Mouse (Mus musculus) limb, embryonic 15.5 days (tissue): ENCODE data around the gene Foxp2. TPM values are rescaled to one million over a fixed set of nuclear protein-coding genes. Genes with fewer than 3 reads are reported as not detected.

Experiments used
- ATAC-seq: fragments of 200-750 bp; cut with Nextera tagmentation; 2 replicates; pipeline ENCODE4 v1.8.0; 2017; ENCODE audit warnings: low read depth, moderate TSS enrichment; ENCODE audit not compliant: insufficient number of reproducible peaks, low FRiP score, low TSS enrichment
- H3K27ac ChIP-seq: fragments of 300-500 bp; sonication (generic); 2 replicates; pipeline ENCODE4 v1.5.1; 2015; ENCODE audit warnings: moderate library complexity, mild to moderate bottlenecking, inconsistent platforms
- H3K27me3 ChIP-seq: fragments of 300-500 bp; sonication (generic); 2 replicates; pipeline ENCODE4 v1.6.1; 2015; ENCODE audit warnings: inconsistent platforms
- H3K36me3 ChIP-seq: fragments of 300-500 bp; sonication (generic); 2 replicates; pipeline ENCODE4 v1.6.1; 2015; ENCODE audit warnings: inconsistent platforms
- H3K4me1 ChIP-seq: fragments of 300-500 bp; sonication (generic); 2 replicates; pipeline ENCODE4 v1.6.1; 2015; ENCODE audit warnings: inconsistent platforms
- H3K4me2 ChIP-seq: fragments of 300-500 bp; sonication (generic); 2 replicates; pipeline ENCODE4 v1.6.1; 2015; ENCODE audit warnings: mild to moderate bottlenecking, inconsistent platforms
- H3K4me3 ChIP-seq: fragments of 300-500 bp; sonication (generic); 2 replicates; pipeline ENCODE4 v1.5.1; 2015; ENCODE audit warnings: mild to moderate bottlenecking, inconsistent platforms
- H3K9ac ChIP-seq: fragments of 300-500 bp; sonication (generic); 2 replicates; pipeline ENCODE4 v1.6.1; 2015; ENCODE audit warnings: inconsistent platforms
- H3K9me3 ChIP-seq: fragments of 300-500 bp; sonication (generic); 2 replicates; pipeline ENCODE4 v1.6.1; 2016; ENCODE audit warnings: inconsistent platforms
- WGBS: fragments of 180-500 bp; shearing (Covaris S2); methylation state at CpG from one replicate; pipeline ENCODE4 v1.1.7; 2015; 5-methylcytosine and 5-hydroxymethylcytosine counted together
- polyA plus RNA-seq: library from polyadenylated mRNA; unstranded; fragments of >200 nt; fragmentation: Nextera tagmentation; extraction: Ambion mirVana; gene quantifications from 2 replicates; pipeline ENCODE4 v1.2.1, GENCODE M21; 2015

The Foxp2 gene
- polyA plus RNA-seq, result 20.6 and 25.8 TPM in 2 replicates

DNA sequence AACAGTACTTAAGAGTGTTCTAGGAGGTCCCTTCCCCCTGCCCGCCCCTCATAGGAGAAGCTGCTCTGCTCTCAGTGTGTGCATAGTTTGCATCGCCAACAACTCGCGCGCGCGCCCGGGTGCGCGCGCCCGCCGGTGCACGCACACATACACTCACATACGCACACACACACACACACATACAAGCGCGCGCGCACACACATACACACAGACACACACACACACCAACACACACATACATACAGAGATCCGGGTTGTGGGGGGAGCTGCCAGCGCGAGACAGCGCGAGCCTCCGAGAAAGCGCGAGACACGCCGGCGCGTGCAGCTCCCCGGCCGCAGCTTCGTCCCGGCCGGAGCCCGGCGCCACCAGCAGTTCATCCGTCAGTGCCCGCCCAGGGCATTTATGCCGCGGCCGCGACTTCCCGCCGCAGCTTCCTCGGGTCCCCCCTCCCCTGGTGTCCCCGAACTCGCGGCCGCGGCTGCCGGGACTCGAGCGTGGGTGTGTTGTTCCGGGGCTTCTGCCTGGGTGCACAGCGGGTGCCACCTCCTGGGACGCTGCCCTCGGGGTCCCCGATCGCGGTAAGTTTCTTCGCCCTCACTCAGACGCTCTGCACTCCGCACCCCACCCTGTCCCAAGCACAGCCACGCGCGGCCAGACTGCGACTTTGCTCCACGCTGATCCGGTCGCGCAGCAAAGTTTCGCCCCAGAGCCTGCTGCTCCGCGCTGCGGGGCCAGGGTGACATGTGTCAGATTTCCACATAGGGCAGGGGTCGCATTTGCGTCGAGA is at the start of gene Foxp2:
Foxp2 (plus strand) TSS at position 167 of the 788 bp plus-strand sequence.
- H3K4me2 ChIP-seq, result peak within 1 kb of the TSS; percentile 75

DNA sequence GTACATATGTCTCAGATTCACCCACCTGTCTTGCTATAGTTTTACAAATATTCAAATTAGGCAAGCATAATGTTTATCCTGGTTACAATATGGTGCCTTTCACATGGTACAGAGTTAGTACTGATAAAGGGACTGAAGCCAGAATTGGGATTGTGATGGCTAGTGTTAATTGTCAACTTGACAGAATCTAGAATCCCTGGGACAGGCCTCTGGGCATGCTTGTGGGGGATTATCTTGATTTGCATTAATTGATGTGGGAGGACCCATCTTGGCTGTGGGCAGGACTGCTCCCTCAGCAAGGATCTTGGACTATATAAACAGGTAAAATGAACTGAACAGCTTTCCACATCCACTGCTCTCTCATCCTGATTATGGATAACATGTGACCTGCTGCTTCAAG is 15.9 kb upstream of the Foxp2 start:
- no peaks in the 10 kb centered on the region for H3K9me3 ChIP-seq
- no peak overlapping the region for H3K27ac ChIP-seq
- no peak overlapping the region for H3K9ac ChIP-seq
- no peaks in the 10 kb centered on the region for H3K27me3 ChIP-seq
- no peak overlapping the region for H3K4me3 ChIP-seq
- ATAC-seq, result no peak
- no peaks in the 10 kb centered on the region for H3K36me3 ChIP-seq
- no peaks in the 10 kb centered on the region for H3K4me1 ChIP-seq
- no peak overlapping the region for H3K4me2 ChIP-seq

More for the DNA sequence above, at the start of gene Foxp2:
- no peaks in the 10 kb centered on the region for H3K9me3 ChIP-seq
- H3K4me3 ChIP-seq, result peak within 1 kb of the TSS; percentile 74
- peak; percentile 76 for ATAC-seq
- H3K9ac ChIP-seq, result peak within 1 kb of the TSS; percentile 76
- H3K4me1 ChIP-seq, result peaks cover 44% of the 10 kb centered on the region
- H3K27ac ChIP-seq, result peak within 1 kb of the TSS; percentile 93
- no peaks in the 10 kb centered on the region for H3K36me3 ChIP-seq
- H3K27me3 ChIP-seq, result 0 out of 2 replicates have a peak, but pooled peaks cover 6% of the 10 kb centered on the region
- under 1% methylated on average over 80 of the region's 80 CpGs for WGBS

DNA sequence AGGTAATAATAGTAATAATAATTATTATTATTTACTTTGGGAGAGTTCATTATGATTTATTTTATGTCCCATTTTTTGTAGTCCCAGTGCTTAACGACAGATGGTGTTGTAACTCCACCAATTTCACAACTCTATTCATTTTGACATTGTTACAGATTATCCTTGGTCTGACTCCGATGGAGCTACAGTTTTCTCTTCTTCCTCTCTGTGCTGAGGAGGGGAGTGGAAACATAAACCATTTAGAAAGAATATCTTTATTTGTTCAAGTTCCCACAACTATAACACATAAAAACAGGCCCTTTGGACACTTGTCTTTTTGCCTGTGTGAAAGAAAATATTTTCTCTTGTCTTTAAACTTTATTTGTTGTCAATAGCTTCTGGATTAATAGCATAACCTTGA is 4.1 kb upstream of the Foxp2 start:
- Histone ChIP-seq H3K27ac (no peak overlapping the region), H3K36me3 (no peaks in the 10 kb centered on the region), H3K4me1 (peaks cover 31% of the 10 kb centered on the region), H3K9me3 (no peaks in the 10 kb centered on the region), H3K9ac (no peak overlapping the region), H3K27me3 (0 out of 2 replicates have a peak, but pooled peaks cover 6% of the 10 kb centered on the region), H3K4me3 (no peak overlapping the region), H3K4me2 (no peak overlapping the region)
- ATAC-seq, result no peak
- WGBS, result 1% methylated on average over 2 of the region's 2 CpGs

DNA sequence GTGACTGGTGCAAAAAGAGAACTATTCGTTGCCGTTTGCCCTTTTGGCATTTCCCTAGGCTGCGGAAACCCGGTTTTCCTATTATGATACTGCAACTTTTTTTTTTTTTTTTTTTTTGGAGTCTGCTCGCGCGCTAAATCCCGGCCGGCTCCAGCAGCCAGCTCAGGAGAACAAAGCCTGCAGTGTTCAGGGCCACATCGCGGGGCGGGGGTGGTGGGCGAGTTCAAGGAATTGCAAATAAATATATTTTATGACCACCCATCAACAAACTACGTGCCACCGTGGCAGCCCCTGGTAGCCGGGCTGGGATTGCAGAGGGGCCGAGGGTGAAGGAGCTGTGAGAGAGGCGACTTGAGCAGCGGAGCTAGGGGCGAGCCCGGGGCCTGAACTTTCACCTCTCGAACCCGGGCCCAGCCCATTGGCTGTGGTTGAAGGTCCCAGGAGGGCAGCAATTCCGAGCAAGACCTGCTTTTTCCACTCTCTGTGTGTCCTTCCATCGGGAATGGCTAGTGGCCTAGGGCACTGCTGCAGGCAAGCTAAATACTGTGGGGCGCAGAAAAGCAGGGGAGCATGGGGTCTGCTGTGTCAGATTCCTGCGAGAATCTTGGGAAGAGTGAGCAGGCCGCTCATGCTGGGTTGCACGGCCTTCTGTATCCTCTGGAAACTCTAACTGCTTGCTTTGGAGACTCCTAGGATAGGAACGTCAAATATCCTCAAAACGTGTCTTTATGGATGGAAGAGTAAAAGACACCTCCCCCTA is 2.9 kb upstream of the Foxp2 start:
- WGBS, result 7% methylated on average over 31 of the region's 31 CpGs
- Histone ChIP-seq H3K4me2 (peak overlapping the region; percentile 55), H3K4me3 (peak overlapping the region; percentile 30), H3K4me1 (peaks cover 40% of the 10 kb centered on the region), H3K27me3 (0 out of 2 replicates have a peak, but pooled peaks cover 6% of the 10 kb centered on the region), H3K9ac (peak overlapping the region; percentile 26; the same call in 1 of the 2 replicates), H3K9me3 (no peaks in the 10 kb centered on the region), H3K36me3 (no peaks in the 10 kb centered on the region), H3K27ac (peak overlapping the region; percentile 93)
- no peak for ATAC-seq

GRCm38 (mm10) chr6:14899021-14899610 is 2.0 kb upstream of the Foxp2 start:
- ATAC-seq, result no peak
- Histone ChIP-seq H3K27ac (peak overlapping the region; percentile 93), H3K36me3 (no peaks in the 10 kb centered on the region), H3K9me3 (no peaks in the 10 kb centered on the region), H3K4me2 (peak overlapping the region; percentile 75), H3K4me1 (peaks cover 44% of the 10 kb centered on the region), H3K9ac (no peak overlapping the region), H3K4me3 (peak overlapping the region; percentile 74), H3K27me3 (0 out of 2 replicates have a peak, but pooled peaks cover 6% of the 10 kb centered on the region)
- WGBS, result 15% methylated on average over 19 of the region's 19 CpGs

GRCm38 (mm10) chr6:14899936-14900578 is 1.1 kb upstream of the Foxp2 start:
- ATAC-seq, result peak; percentile 50; the same call in 1 of the 2 replicates
- Histone ChIP-seq H3K27ac (peak overlapping the region; percentile 93), H3K4me3 (peak overlapping the region; percentile 74), H3K27me3 (0 out of 2 replicates have a peak, but pooled peaks cover 6% of the 10 kb centered on the region), H3K4me2 (peak overlapping the region; percentile 75), H3K9me3 (no peaks in the 10 kb centered on the region), H3K9ac (peak overlapping the region; percentile 35; the same call in 1 of the 2 replicates), H3K4me1 (peaks cover 44% of the 10 kb centered on the region), H3K36me3 (no peaks in the 10 kb centered on the region)
- WGBS, result 2% methylated on average over 29 of the region's 29 CpGs

DNA sequence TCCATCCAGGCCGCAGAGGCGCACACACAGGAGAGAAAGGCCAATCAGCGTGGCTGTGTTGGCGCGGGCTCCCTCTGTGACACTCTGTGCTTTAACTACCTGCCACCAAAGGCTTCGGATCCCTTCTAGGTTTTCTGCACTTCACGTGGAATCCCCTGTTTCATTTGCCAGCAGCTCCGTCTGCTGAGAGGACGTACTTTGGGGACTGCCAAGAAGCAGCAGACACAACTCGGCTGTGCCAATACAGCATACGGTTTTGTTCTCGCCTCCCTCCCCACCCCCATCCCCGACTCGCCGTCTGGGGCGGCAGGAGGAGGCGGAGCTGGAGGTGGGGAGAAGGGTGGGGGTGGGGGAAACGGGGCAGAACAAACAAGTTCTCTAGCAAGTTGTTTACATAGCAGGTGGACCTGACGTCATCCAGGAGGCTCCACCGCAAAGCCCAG is 549 bp upstream of the Foxp2 start:
- 0% methylated on average over 20 of the region's 20 CpGs for WGBS
- peak overlapping the region; percentile 93 for H3K27ac ChIP-seq
- peak overlapping the region; percentile 75 for H3K4me2 ChIP-seq
- no peaks in the 10 kb centered on the region for H3K9me3 ChIP-seq
- H3K4me3 ChIP-seq, result peak overlapping the region; percentile 74
- H3K4me1 ChIP-seq, result peaks cover 44% of the 10 kb centered on the region
- peak; percentile 85 for ATAC-seq
- H3K27me3 ChIP-seq, result 0 out of 2 replicates have a peak, but pooled peaks cover 6% of the 10 kb centered on the region
- peak overlapping the region; percentile 28; the same call in 1 of the 2 replicates for H3K9ac ChIP-seq
- no peaks in the 10 kb centered on the region for H3K36me3 ChIP-seq

GRCm38 (mm10) chr6:14901971-14902670 is 972 bp downstream of the Foxp2 start:
- Histone ChIP-seq H3K4me3 (peak overlapping the region; percentile 74), H3K27ac (peak overlapping the region; percentile 93)
- 6% methylated on average over 13 of the region's 13 CpGs for WGBS

GRCm38 (mm10) chr6:14903271-14903965 is 2.3 kb downstream of the Foxp2 start:
- Histone ChIP-seq H3K36me3 (no peaks in the 10 kb centered on the region), H3K27ac (peak overlapping the region; percentile 30; the same call in 1 of the 2 replicates), H3K4me1 (peaks cover 37% of the 10 kb centered on the region), H3K27me3 (0 out of 2 replicates have a peak, but pooled peaks cover 4% of the 10 kb centered on the region), H3K4me3 (peak overlapping the region; percentile 74), H3K9ac (no peak overlapping the region), H3K9me3 (no peaks in the 10 kb centered on the region), H3K4me2 (peak overlapping the region; percentile 75)
- WGBS, result 23% methylated on average over 5 of the region's 5 CpGs
- no peak for ATAC-seq

More at GRCm38 (mm10) chr6:14901971-14902670, 972 bp downstream of the Foxp2 start:
- H3K9ac ChIP-seq, result peak overlapping the region; percentile 76
- no peak for ATAC-seq
- 0 out of 2 replicates have a peak, but pooled peaks cover 6% of the 10 kb centered on the region for H3K27me3 ChIP-seq
- no peaks in the 10 kb centered on the region for H3K36me3 ChIP-seq
- H3K4me1 ChIP-seq, result peaks cover 44% of the 10 kb centered on the region
- no peaks in the 10 kb centered on the region for H3K9me3 ChIP-seq
- H3K4me2 ChIP-seq, result peak overlapping the region; percentile 75

- Histone ChIP-seq H3K4me1 (no peaks in the 10 kb centered on the region), H3K36me3 (no peaks in the 10 kb centered on the region), H3K4me3 (no peak overlapping the region), H3K27ac (no peak overlapping the region), H3K27me3 (no peaks in the 10 kb centered on the region), H3K9me3 (no peaks in the 10 kb centered on the region), H3K9ac (no peak overlapping the region), H3K4me2 (no peak overlapping the region)
- WGBS, result 79% methylated on average over 2 of the region's 2 CpGs
- ATAC-seq, result no peak
These were observed 13.9 kb downstream of the Foxp2 start for GRCm38 (mm10) chr6:14915066-14915465.
